Mouse (Mus musculus): ENCODE results near the gene Susd1. TPM values are rescaled to one million over a fixed set of nuclear protein-coding genes. Genes with fewer than 3 reads are reported as not detected.

The Susd1 gene
- polyA plus RNA-seq, 1 experiment from 2014 or later: 11.2 TPM

DNA sequence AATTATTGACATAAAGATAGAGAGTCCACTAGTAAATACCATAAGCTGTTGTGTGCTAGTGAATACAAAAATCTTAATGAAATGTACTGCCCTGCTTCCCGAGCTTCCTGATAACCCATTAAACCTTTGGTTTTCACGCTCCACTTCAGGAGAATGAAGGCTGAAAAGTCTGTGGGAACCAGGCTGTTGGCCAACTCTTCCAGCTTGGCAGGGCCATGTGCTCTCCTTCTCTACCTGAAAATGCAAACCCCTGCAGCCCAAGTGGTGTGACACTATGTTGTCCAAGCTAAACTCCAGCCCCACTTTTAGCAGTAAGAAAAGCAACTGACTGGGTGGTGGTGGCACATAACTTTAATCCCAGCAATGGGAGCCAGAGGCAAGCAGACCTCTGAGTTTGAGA is 162.5 kb downstream of the Susd1 start:
- H3K4me2 ChIP-seq: 0 out of 2 replicates have a peak overlapping the region, but pooled peaks have one; percentile 1
- no peaks in the 10 kb centered on the region for H3K27me3 ChIP-seq
- H3K36me3 ChIP-seq: no peaks in the 10 kb centered on the region
- no peaks in the 10 kb centered on the region for H3K9me3 ChIP-seq (replicated peaks)
- no peak for DNase-seq
- H3K4me1 ChIP-seq (replicated peaks): peaks cover 63% of the 10 kb centered on the region
- H3K27ac ChIP-seq: peak overlapping the region; percentile 58
- H3K4me3 ChIP-seq (replicated peaks): no peak overlapping the region
- ATAC-seq (ENCODE audit: low read depth): peak; percentile 21
- H3K9ac ChIP-seq: no peak overlapping the region
- 12% methylated on average over 2 of the region's 2 CpGs for WGBS (ENCODE audit: insufficient replicate concordance)

DNA sequence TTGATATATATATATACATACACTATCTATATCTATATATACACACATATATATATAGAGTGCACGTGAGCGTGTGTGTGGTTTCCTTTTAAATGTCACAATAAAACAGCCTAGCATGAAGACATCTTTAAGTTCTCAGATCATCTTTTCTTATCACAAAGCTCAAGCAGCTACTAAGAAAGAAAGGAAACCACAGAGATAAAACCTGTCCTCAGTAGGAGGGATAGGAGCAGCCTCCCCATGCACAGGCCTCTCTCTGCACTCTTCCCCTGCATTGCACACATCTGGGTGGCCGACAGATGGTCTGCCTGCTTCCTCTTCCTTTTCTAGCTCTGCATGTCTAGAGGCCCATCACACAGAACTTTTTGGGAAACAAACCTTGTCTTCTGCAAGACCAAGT is 162.9 kb downstream of the Susd1 start:
- no peak overlapping the region for H3K4me3 ChIP-seq (replicated peaks)
- no peaks in the 10 kb centered on the region for H3K9me3 ChIP-seq (replicated peaks)
- H3K27me3 ChIP-seq: no peaks in the 10 kb centered on the region
- 7% methylated on average over 3 of the region's 3 CpGs for WGBS (ENCODE audit: insufficient replicate concordance)
- peak; percentile 65 for DNase-seq
- ATAC-seq (ENCODE audit: low read depth): peak; percentile 94
- no peaks in the 10 kb centered on the region for H3K36me3 ChIP-seq
- H3K4me2 ChIP-seq: 0 out of 2 replicates have a peak overlapping the region, but pooled peaks have one; percentile 1
- H3K9ac ChIP-seq: no peak overlapping the region
- peak overlapping the region; percentile 58 for H3K27ac ChIP-seq
- H3K4me1 ChIP-seq (replicated peaks): peaks cover 59% of the 10 kb centered on the region

DNA sequence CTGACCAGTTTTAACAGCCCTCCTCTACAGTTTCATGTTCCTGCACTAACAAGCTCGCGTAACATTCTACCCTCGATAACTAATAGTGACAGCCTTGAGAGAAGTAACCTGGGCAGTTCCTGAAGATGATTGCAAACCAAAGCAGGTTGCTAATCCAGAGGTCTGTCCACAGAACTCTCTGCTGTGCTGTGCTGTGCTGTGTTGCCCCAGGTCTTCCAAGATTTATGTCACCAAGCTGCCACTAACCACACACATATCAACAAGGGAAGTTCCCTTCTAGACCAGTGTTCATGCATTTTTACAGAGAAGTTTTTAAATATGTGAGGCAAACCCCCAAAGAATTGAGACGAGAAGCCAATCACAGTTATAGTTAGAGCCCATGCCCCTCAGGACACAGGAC is 164.3 kb downstream of the Susd1 start:
- Histone ChIP-seq H3K4me2 (no peak overlapping the region), H3K27me3 (no peaks in the 10 kb centered on the region), H3K9ac (no peak overlapping the region), H3K36me3 (no peaks in the 10 kb centered on the region), H3K9me3 (replicated peaks) (no peaks in the 10 kb centered on the region), H3K4me1 (replicated peaks) (peaks cover 53% of the 10 kb centered on the region), H3K27ac (peak overlapping the region; percentile 6; the same call in 1 of the 2 replicates), H3K4me3 (replicated peaks) (no peak overlapping the region)
- DNase-seq (no peak), ATAC-seq (ENCODE audit: low read depth) (no peak)
- 59% methylated on average over 4 of the region's 4 CpGs for WGBS (ENCODE audit: insufficient replicate concordance)

GRCm38 (mm10) chr4:59273342-59273741 is 165.1 kb downstream of the Susd1 start:
- 0 out of 2 replicates have a peak, but pooled peaks cover 2% of the 10 kb centered on the region for H3K36me3 ChIP-seq
- DNase-seq (no peak), ATAC-seq (ENCODE audit: low read depth) (no peak)
- H3K4me3 ChIP-seq (replicated peaks): no peak overlapping the region
- no peaks in the 10 kb centered on the region for H3K9me3 ChIP-seq (replicated peaks)
- peaks cover 47% of the 10 kb centered on the region for H3K4me1 ChIP-seq (replicated peaks)
- WGBS (ENCODE audit: insufficient replicate concordance): 20% methylated on average over 1 of the region's 1 CpGs
- H3K9ac ChIP-seq: no peak overlapping the region
- H3K4me2 ChIP-seq: no peak overlapping the region
- H3K27ac ChIP-seq: no peak overlapping the region; the same call in 1 of the 2 replicates
- no peaks in the 10 kb centered on the region for H3K27me3 ChIP-seq

GRCm38 (mm10) chr4:59265631-59266030 is 172.8 kb downstream of the Susd1 start:
- H3K4me3 ChIP-seq (replicated peaks): no peak overlapping the region
- H3K4me1 ChIP-seq (replicated peaks): peaks cover 35% of the 10 kb centered on the region
- no peak overlapping the region; the same call in 1 of the 2 replicates for H3K27ac ChIP-seq
- H3K36me3 ChIP-seq: 0 out of 2 replicates have a peak, but pooled peaks cover 5% of the 10 kb centered on the region
- H3K9ac ChIP-seq: no peak overlapping the region
- ATAC-seq (ENCODE audit: low read depth) (no peak), DNase-seq (no peak)
- no peaks in the 10 kb centered on the region for H3K27me3 ChIP-seq
- no peaks in the 10 kb centered on the region for H3K9me3 ChIP-seq (replicated peaks)
- WGBS (ENCODE audit: insufficient replicate concordance): 30% methylated on average over 5 of the region's 5 CpGs
- H3K4me2 ChIP-seq: no peak overlapping the region

GRCm38 (mm10) chr4:59265182-59265581 is 173.3 kb downstream of the Susd1 start:
- 24% methylated on average over 5 of the region's 5 CpGs for WGBS (ENCODE audit: insufficient replicate concordance)
- H3K4me3 ChIP-seq (replicated peaks): no peak overlapping the region
- no peak for ATAC-seq (ENCODE audit: low read depth)
- no peak overlapping the region for H3K4me2 ChIP-seq
- 0 out of 2 replicates have a peak overlapping the region, but pooled peaks have one; percentile 20 for H3K27ac ChIP-seq
- 0 out of 2 replicates have a peak, but pooled peaks cover 5% of the 10 kb centered on the region for H3K36me3 ChIP-seq
- no peak overlapping the region for H3K9ac ChIP-seq
- DNase-seq: no peak
- H3K27me3 ChIP-seq: no peaks in the 10 kb centered on the region
- peaks cover 39% of the 10 kb centered on the region for H3K4me1 ChIP-seq (replicated peaks)
- H3K9me3 ChIP-seq (replicated peaks): no peaks in the 10 kb centered on the region

Other genes with a start within 250 kb of the Susd1 start
- 9.2 and 10.5 TPM in 2 replicates for gene Ugcg, start 249.4 kb downstream of the Susd1 start, polyA plus RNA-seq (2015; fragmentation: Nextera tagmentation; extraction: Ambion mirVana)
- 44.2 and 60.6 TPM in 2 replicates for gene Ptbp3, start 110.7 kb upstream of the Susd1 start, polyA plus RNA-seq (2015; fragmentation: Nextera tagmentation; extraction: Ambion mirVana)
- gene Hsdl2, start 142.9 kb upstream of the Susd1 start, polyA plus RNA-seq (2015; fragmentation: Nextera tagmentation; extraction: Ambion mirVana): 18.2 and 23.8 TPM in 2 replicates
- 8.1 and 9.5 TPM in 2 replicates for gene E130308A19Rik, start 187.6 kb upstream of the Susd1 start, polyA plus RNA-seq (2015; fragmentation: Nextera tagmentation; extraction: Ambion mirVana)

Data from liver, embryonic 13.5 days (tissue).